Mouse (Mus musculus) midbrain, embryonic 15.5 days (tissue): ENCODE measurements around the gene Atp5s. TPM values are rescaled to one million over a fixed set of nuclear protein-coding genes. Genes with fewer than 3 reads are reported as not detected.

Source experiments
- ATAC-seq: fragments of 200-750 bp; cut with Nextera tagmentation; replicated peaks from 2 replicates; pipeline ENCODE4 v1.8.0; 2017; ENCODE audit warnings: moderate TSS enrichment
- H3K27ac ChIP-seq: fragments of 300-500 bp; sonication (generic); 2 replicates; pipeline ENCODE4 v1.5.1; 2015; ENCODE audit warnings: mild to moderate bottlenecking, inconsistent platforms
- H3K27me3 ChIP-seq: fragments of 300-500 bp; sonication (generic); replicated peaks from 2 replicates; pipeline ENCODE4 v1.6.1; 2015; ENCODE audit warnings: inconsistent platforms
- H3K36me3 ChIP-seq: fragments of 300-500 bp; sonication (generic); replicated peaks from 2 replicates; pipeline ENCODE4 v1.6.1; 2015; ENCODE audit warnings: inconsistent platforms
- H3K4me1 ChIP-seq: fragments of 300-500 bp; sonication (generic); 2 replicates; pipeline ENCODE4 v1.6.1; 2015; ENCODE audit warnings: inconsistent platforms
- H3K4me2 ChIP-seq: fragments of 300-500 bp; sonication (generic); 2 replicates; pipeline ENCODE4 v1.6.1; 2015; ENCODE audit warnings: inconsistent platforms, mild to moderate bottlenecking, moderate library complexity
- H3K4me3 ChIP-seq: fragments of 300-500 bp; sonication (generic); 2 replicates; pipeline ENCODE4 v1.5.1; 2015; ENCODE audit warnings: mild to moderate bottlenecking, inconsistent platforms
- H3K9ac ChIP-seq: fragments of 300-500 bp; sonication (generic); 2 replicates; pipeline ENCODE4 v1.6.1; 2015; ENCODE audit warnings: mild to moderate bottlenecking, inconsistent platforms
- H3K9me3 ChIP-seq: fragments of 300-500 bp; sonication (generic); 2 replicates; pipeline ENCODE4 v1.6.1; 2016; ENCODE audit warnings: inconsistent platforms
- WGBS: fragments of 180-500 bp; shearing (Covaris S2); methylation state at CpG from one replicate; pipeline ENCODE4 v1.1.7; 2015; ENCODE audit warnings: mixed read lengths; 5-methylcytosine and 5-hydroxymethylcytosine counted together
- polyA plus RNA-seq: library from polyadenylated mRNA; unstranded; fragments of >200 nt; fragmentation: Nextera tagmentation; extraction: Ambion mirVana; gene quantifications from 2 replicates; pipeline ENCODE4 v1.2.1, GENCODE M21; 2015

Gene Atp5s
- polyA plus RNA-seq, 1 experiment from 2014 or later = 33.3 TPM

- no peaks in the 10 kb centered on the region for H3K9me3 ChIP-seq
- 88% methylated on average over 5 of the region's 5 CpGs for WGBS
- H3K36me3 ChIP-seq = 0 out of 2 replicates have a peak, but pooled peaks cover 2% of the 10 kb centered on the region
- H3K4me3 ChIP-seq = no peak overlapping the region
- H3K27me3 ChIP-seq = no peaks in the 10 kb centered on the region
- H3K4me2 ChIP-seq = no peak overlapping the region
- H3K27ac ChIP-seq = no peak overlapping the region
- ATAC-seq = no peak
- H3K4me1 ChIP-seq = no peaks in the 10 kb centered on the region
- H3K9ac ChIP-seq = no peak overlapping the region
These were observed 17.2 kb downstream of the Atp5s start for GRCm38 (mm10) chr12:69741965-69742364.

GRCm38 (mm10) chr12:69744138-69744537 lies 19.4 kb downstream of the Atp5s start:
- H3K9ac ChIP-seq = no peak overlapping the region
- H3K4me3 ChIP-seq = no peak overlapping the region
- H3K36me3 ChIP-seq = 0 out of 2 replicates have a peak, but pooled peaks cover 2% of the 10 kb centered on the region
- H3K4me2 ChIP-seq = no peak overlapping the region
- H3K9me3 ChIP-seq = no peaks in the 10 kb centered on the region
- WGBS = 93% methylated on average over 5 of the region's 5 CpGs
- no peaks in the 10 kb centered on the region for H3K27me3 ChIP-seq
- no peaks in the 10 kb centered on the region for H3K4me1 ChIP-seq
- no peak overlapping the region for H3K27ac ChIP-seq
- no peak for ATAC-seq

GRCm38 (mm10) chr12:69751864-69752341 lies 27.2 kb downstream of the Atp5s start:
- H3K9me3 ChIP-seq = no peaks in the 10 kb centered on the region
- no peak overlapping the region for H3K27ac ChIP-seq
- WGBS = 46% methylated on average over 10 of the region's 10 CpGs
- no peak overlapping the region for H3K4me2 ChIP-seq
- H3K36me3 ChIP-seq = no peaks in the 10 kb centered on the region
- ATAC-seq = no peak
- no peak overlapping the region for H3K4me3 ChIP-seq
- H3K27me3 ChIP-seq = no peaks in the 10 kb centered on the region
- H3K4me1 ChIP-seq = no peaks in the 10 kb centered on the region
- no peak overlapping the region for H3K9ac ChIP-seq

- Histone ChIP-seq H3K9ac (no peak overlapping the region), H3K27me3 (no peaks in the 10 kb centered on the region), H3K4me3 (no peak overlapping the region), H3K27ac (no peak overlapping the region), H3K4me2 (no peak overlapping the region), H3K9me3 (no peaks in the 10 kb centered on the region), H3K4me1 (peaks cover 14% of the 10 kb centered on the region), H3K36me3 (no peaks in the 10 kb centered on the region)
- WGBS = 84% methylated on average over 5 of the region's 5 CpGs
- ATAC-seq = no peak
These were observed 29.2 kb downstream of the Atp5s start for GRCm38 (mm10) chr12:69753936-69754335.

GRCm38 (mm10) chr12:69756015-69756414 lies 31.3 kb downstream of the Atp5s start:
- WGBS = 78% methylated on average over 5 of the region's 5 CpGs
- no peak overlapping the region for H3K4me2 ChIP-seq
- no peak overlapping the region for H3K4me3 ChIP-seq
- no peak overlapping the region for H3K9ac ChIP-seq
- no peak for ATAC-seq
- peaks cover 16% of the 10 kb centered on the region for H3K4me1 ChIP-seq
- no peaks in the 10 kb centered on the region for H3K9me3 ChIP-seq
- no peaks in the 10 kb centered on the region for H3K36me3 ChIP-seq
- H3K27me3 ChIP-seq = no peaks in the 10 kb centered on the region
- no peak overlapping the region for H3K27ac ChIP-seq

GRCm38 (mm10) chr12:69757418-69758141 lies 32.8 kb downstream of the Atp5s start:
- Histone ChIP-seq H3K27ac (0 out of 2 replicates have a peak overlapping the region, but pooled peaks have one; percentile 39), H3K4me3 (no peak overlapping the region), H3K27me3 (no peaks in the 10 kb centered on the region), H3K36me3 (no peaks in the 10 kb centered on the region), H3K4me1 (peaks cover 16% of the 10 kb centered on the region), H3K4me2 (peak overlapping the region; percentile 47), H3K9ac (no peak overlapping the region), H3K9me3 (no peaks in the 10 kb centered on the region)
- peak; percentile 89 for ATAC-seq
- WGBS = 14% methylated on average over 22 of the region's 22 CpGs

GRCm38 (mm10) chr12:69758221-69759185 lies 33.8 kb downstream of the Atp5s start:
- Histone ChIP-seq H3K4me2 (peak overlapping the region; percentile 47), H3K36me3 (no peaks in the 10 kb centered on the region), H3K9me3 (no peaks in the 10 kb centered on the region), H3K27ac (no peak overlapping the region), H3K4me1 (peaks cover 16% of the 10 kb centered on the region), H3K9ac (no peak overlapping the region; the same call in 1 of the 2 replicates), H3K27me3 (no peaks in the 10 kb centered on the region), H3K4me3 (0 out of 2 replicates have a peak overlapping the region, but pooled peaks have one; percentile 6)
- WGBS = 11% methylated on average over 22 of the region's 22 CpGs
- peak; percentile 54 for ATAC-seq

- Histone ChIP-seq H3K9ac (no peak overlapping the region), H3K27ac (no peak overlapping the region), H3K27me3 (no peaks in the 10 kb centered on the region), H3K4me1 (peaks cover 16% of the 10 kb centered on the region), H3K9me3 (no peaks in the 10 kb centered on the region), H3K36me3 (no peaks in the 10 kb centered on the region), H3K4me2 (no peak overlapping the region), H3K4me3 (no peak overlapping the region)
- 0 out of 2 replicates have a peak, but pooled peaks have one; percentile 37 for ATAC-seq
- 57% methylated on average over 7 of the region's 7 CpGs for WGBS
These were observed 34.6 kb downstream of the Atp5s start for GRCm38 (mm10) chr12:69759267-69759885.

- no peaks in the 10 kb centered on the region for H3K27me3 ChIP-seq
These were observed 35.3 kb downstream of the Atp5s start for GRCm38 (mm10) chr12:69760014-69760413.

GRCm38 (mm10) chr12:69760743-69761406 lies 36.1 kb downstream of the Atp5s start:
- Histone ChIP-seq H3K9me3 (no peaks in the 10 kb centered on the region), H3K4me1 (peaks cover 19% of the 10 kb centered on the region), H3K27me3 (no peaks in the 10 kb centered on the region), H3K27ac (no peak overlapping the region), H3K4me3 (no peak overlapping the region), H3K36me3 (no peaks in the 10 kb centered on the region), H3K4me2 (no peak overlapping the region), H3K9ac (no peak overlapping the region)
- WGBS = 86% methylated on average over 20 of the region's 20 CpGs
- no peak for ATAC-seq

More at GRCm38 (mm10) chr12:69760014-69760413, 35.3 kb downstream of the Atp5s start:
- no peak overlapping the region for H3K9ac ChIP-seq
- no peak overlapping the region for H3K4me3 ChIP-seq
- no peaks in the 10 kb centered on the region for H3K36me3 ChIP-seq
- peaks cover 16% of the 10 kb centered on the region for H3K4me1 ChIP-seq
- no peaks in the 10 kb centered on the region for H3K9me3 ChIP-seq
- no peak overlapping the region for H3K4me2 ChIP-seq
- H3K27ac ChIP-seq = no peak overlapping the region
- WGBS = 71% methylated on average over 6 of the region's 6 CpGs
- no peak for ATAC-seq

GRCm38 (mm10) chr12:69761603-69762002 lies 36.9 kb downstream of the Atp5s start:
- no peaks in the 10 kb centered on the region for H3K36me3 ChIP-seq
- no peak overlapping the region for H3K4me3 ChIP-seq
- no peak for ATAC-seq
- no peak overlapping the region for H3K27ac ChIP-seq
- H3K9ac ChIP-seq = no peak overlapping the region
- no peaks in the 10 kb centered on the region for H3K27me3 ChIP-seq
- WGBS = 85% methylated on average over 2 of the region's 2 CpGs
- no peak overlapping the region for H3K4me2 ChIP-seq
- H3K4me1 ChIP-seq = peaks cover 19% of the 10 kb centered on the region
- no peaks in the 10 kb centered on the region for H3K9me3 ChIP-seq
